Comparison of ENCODE assay signal across 23 mouse cellular contexts in the genomic region with DNA sequence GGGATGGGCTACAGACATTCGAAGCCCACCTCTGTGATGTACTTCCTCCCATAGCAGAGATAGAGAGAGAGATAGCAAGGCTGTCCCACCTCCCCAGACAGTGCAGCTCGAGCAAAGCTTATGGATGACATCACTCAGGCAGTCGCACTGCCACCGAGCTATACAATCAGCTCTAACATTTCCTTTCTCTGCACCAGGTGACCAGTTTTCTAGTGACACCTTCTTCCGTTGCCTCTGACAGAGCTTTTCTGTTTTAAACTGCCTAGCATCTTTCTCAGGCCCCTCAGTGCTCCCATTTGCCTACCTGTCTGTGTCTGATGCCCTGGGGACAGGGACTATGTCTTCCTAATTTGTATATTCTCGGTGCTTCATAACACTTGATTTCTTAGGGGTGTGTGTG. TPM values are rescaled to one million over a fixed set of nuclear protein-coding genes. Genes with fewer than 3 reads are reported as not detected.
A peak's percentile ranks its signal among the peaks of the same experiment; 100 is the strongest.
DNase-seq lines count a peak whose midpoint lies in the region; ATAC-seq and TF ChIP-seq lines count a peak whose summit lies in the region.
"Had no signal": no experiment of that assay in that cellular context is flagged by ENCODE, and none has a peak within 500 bp of the region (broad histone marks: within the 10 kb centered on the region; RNA-seq: fewer than 3 reads in every experiment).

No protein-coding gene starts in this region.

- no peak overlapping the region; the same call in 1 of the 2 replicates for H3K9ac ChIP-seq in liver, embryonic 13.5 days
- H3K9ac ChIP-seq in liver, embryonic 11.5 days (ENCODE audit: low read depth, low read length), result no peak overlapping the region
- H3K9ac ChIP-seq in stomach, postnatal 0 days (ENCODE audit: low read length), result no peak overlapping the region
- no peak overlapping the region for H3K9ac ChIP-seq in forebrain, postnatal 0 days
- H3K9ac ChIP-seq: embryonic facial prominence, embryonic 15.5 days; heart, embryonic 13.5 days; hindbrain, embryonic 15.5 days; limb, embryonic 13.5 days; lung, embryonic 14.5 days had no signal

- H3K36me3 ChIP-seq in liver, embryonic 13.5 days, result no peaks in the 10 kb centered on the region
- no peaks in the 10 kb centered on the region for H3K36me3 ChIP-seq in liver, embryonic 11.5 days (ENCODE audit: control insufficient read depth, insufficient read depth, low read length)
- no peaks in the 10 kb centered on the region for H3K36me3 ChIP-seq in stomach, postnatal 0 days (ENCODE audit: control insufficient read depth, insufficient read depth, low read length)
- H3K36me3 ChIP-seq in forebrain, postnatal 0 days (ENCODE audit: insufficient read depth), result no peaks in the 10 kb centered on the region
- H3K36me3 ChIP-seq: embryonic facial prominence, embryonic 15.5 days; heart, embryonic 13.5 days; hindbrain, embryonic 15.5 days had no signal

- H3K27me3 ChIP-seq in liver, embryonic 13.5 days, result no peaks in the 10 kb centered on the region
- no peaks in the 10 kb centered on the region for H3K27me3 ChIP-seq in liver, embryonic 11.5 days (replicated peaks; ENCODE audit: control insufficient read depth, insufficient read depth, low read length)
- H3K27me3 ChIP-seq in stomach, postnatal 0 days (ENCODE audit: control insufficient read depth, insufficient read depth, low read length), result no peaks in the 10 kb centered on the region
- no peaks in the 10 kb centered on the region for H3K27me3 ChIP-seq in forebrain, postnatal 0 days (ENCODE audit: insufficient read depth, low read length)
- H3K27me3 ChIP-seq: embryonic facial prominence, embryonic 15.5 days; heart, embryonic 13.5 days; hindbrain, embryonic 15.5 days; limb, embryonic 13.5 days; Patski had no signal

- H3K4me2 ChIP-seq in liver, embryonic 13.5 days, result no peak overlapping the region
- H3K4me2 ChIP-seq in liver, embryonic 11.5 days, result no peak overlapping the region
- H3K4me2 ChIP-seq in stomach, postnatal 0 days (replicated peaks; ENCODE audit: low read depth), result no peak overlapping the region
- no peak overlapping the region for H3K4me2 ChIP-seq in forebrain, postnatal 0 days (ENCODE audit: low read depth)
- H3K4me2 ChIP-seq: embryonic facial prominence, embryonic 15.5 days; heart, embryonic 13.5 days; hindbrain, embryonic 15.5 days; limb, embryonic 13.5 days; lung, embryonic 14.5 days had no signal

- H3K4me3 ChIP-seq in liver, embryonic 13.5 days (replicated peaks), result no peak overlapping the region
- no peak overlapping the region for H3K4me3 ChIP-seq in liver, embryonic 11.5 days (ENCODE audit: low read depth, low read length)
- H3K4me3 ChIP-seq in stomach, postnatal 0 days (ENCODE audit: low read depth, low read length), result no peak overlapping the region
- no peak overlapping the region for H3K4me3 ChIP-seq in forebrain, postnatal 0 days (ENCODE audit: low read depth, low read length)
- H3K4me3 ChIP-seq: embryonic facial prominence, embryonic 15.5 days; heart, embryonic 13.5 days; hindbrain, embryonic 15.5 days; limb, embryonic 13.5 days had no signal

- no peak for TF ChIP-seq EP300 in stomach, postnatal 0 days (optimal IDR thresholded peaks at IDR 0.05)

- no peak for TF ChIP-seq CTCF in stomach, postnatal 0 days (IDR thresholded peaks at IDR 0.05; ENCODE audit: low read depth)
- no peak for TF ChIP-seq CTCF in forebrain, postnatal 0 days (IDR thresholded peaks at IDR 0.05; ENCODE audit: low read depth)

- H3K4me1 ChIP-seq in liver, embryonic 13.5 days (replicated peaks), result peaks cover 84% of the 10 kb centered on the region
- H3K4me1 ChIP-seq in liver, embryonic 11.5 days (replicated peaks; ENCODE audit: control insufficient read depth, insufficient read depth, low read length), result peaks cover 34% of the 10 kb centered on the region
- H3K4me1 ChIP-seq in stomach, postnatal 0 days (replicated peaks; ENCODE audit: control insufficient read depth, insufficient read depth), result no peaks in the 10 kb centered on the region
- no peaks in the 10 kb centered on the region for H3K4me1 ChIP-seq in forebrain, postnatal 0 days (ENCODE audit: insufficient read depth)
- H3K4me1 ChIP-seq: hindbrain, embryonic 15.5 days had no signal

- no peak for ATAC-seq in liver, embryonic 13.5 days (ENCODE audit: low read depth)
- ATAC-seq in liver, embryonic 11.5 days (replicated peaks; ENCODE audit: low FRiP score), result no peak
- no peak for ATAC-seq in stomach, postnatal 0 days (ENCODE audit: low FRiP score, low TSS enrichment)
- ATAC-seq in granulocyte monocyte progenitor cell, adult 5-6 weeks (replicated peaks; ENCODE audit: poor library complexity, severe bottlenecking), result no peak
- no peak for ATAC-seq in forebrain, postnatal 0 days
- ATAC-seq: forebrain, embryonic 16.5 days; intestine, postnatal 0 days; midbrain, embryonic 16.5 days; Patski had no signal

- DNase-seq in liver, embryonic 13.5 days, result no peak
- DNase-seq in liver, embryonic 11.5 days (ENCODE audit: low spot score), result no peak
- DNase-seq in CD4-positive helper T cell, adult 2 months (ENCODE audit: low read depth, low spot score), result peak; percentile 78
- peak; percentile 26 for DNase-seq in ES-CJ7 (ENCODE audit: low read depth, low spot score)
- peak; percentile 86 for DNase-seq in naive thymus-derived CD4-positive, alpha-beta T cell, adult 2 months (ENCODE audit: low read depth)
- DNase-seq in stomach, postnatal 0 days (ENCODE audit: low spot score), result no peak
- DNase-seq in forebrain, postnatal 0 days, result no peak
- DNase-seq: adrenal gland, postnatal 25 days; cerebellum, adult 11-12 months; cerebellum, postnatal 25 days; embryo, embryonic 11 days; lung, embryonic 14.5 days; lung, postnatal 4 days had no signal

- H3K27ac ChIP-seq in liver, embryonic 13.5 days, result peak overlapping the region; percentile 40
- H3K27ac ChIP-seq in liver, embryonic 11.5 days (ENCODE audit: low read depth, low read length), result no peak overlapping the region
- no peak overlapping the region for H3K27ac ChIP-seq in stomach, postnatal 0 days (replicated peaks)
- no peak overlapping the region for H3K27ac ChIP-seq in forebrain, postnatal 0 days (ENCODE audit: low read depth, low read length)
- H3K27ac ChIP-seq: embryonic facial prominence, embryonic 15.5 days; heart, embryonic 13.5 days; hindbrain, embryonic 15.5 days; kidney, postnatal 0 days; limb, embryonic 13.5 days had no signal

- no peaks in the 10 kb centered on the region for H3K9me3 ChIP-seq in liver, embryonic 13.5 days (replicated peaks)
- no peaks in the 10 kb centered on the region for H3K9me3 ChIP-seq in liver, embryonic 11.5 days (ENCODE audit: control insufficient read depth, low read length)
- H3K9me3 ChIP-seq in stomach, postnatal 0 days (ENCODE audit: control insufficient read depth, low read length), result no peaks in the 10 kb centered on the region
- H3K9me3 ChIP-seq in forebrain, postnatal 0 days (ENCODE audit: low read length), result no peaks in the 10 kb centered on the region
- H3K9me3 ChIP-seq: embryonic facial prominence, embryonic 15.5 days; heart, embryonic 13.5 days; hindbrain, embryonic 15.5 days; limb, embryonic 13.5 days had no signal

- WGBS in liver, embryonic 13.5 days (ENCODE audit: insufficient replicate concordance), result 50% methylated on average over 6 of the region's 6 CpGs
- 68% methylated on average over 6 of the region's 6 CpGs for WGBS in liver, embryonic 11.5 days
- WGBS in stomach, postnatal 0 days, result 71% methylated on average over 6 of the region's 6 CpGs
- 85% methylated on average over 6 of the region's 6 CpGs for WGBS in forebrain, postnatal 0 days

RNA-seq across cellular contexts. Expression of a gene that starts 11.8 kb away (rescaled TPM):
- polyA plus RNA-seq in liver, embryonic 13.5 days (2015; fragmentation: Nextera tagmentation; extraction: Ambion mirVana), result 42.7 and 46.8 TPM in 2 replicates
- 31.5 and 33.6 TPM in 2 replicates for polyA plus RNA-seq in liver, embryonic 11.5 days (2014; fragmentation: Nextera tagmentation; extraction: Ambion mirVana)
- polyA plus RNA-seq in stomach, postnatal 0 days (2015; fragmentation: Nextera tagmentation; extraction: Ambion mirVana), result 11.7 and 15.9 TPM in 2 replicates
- total RNA-seq in granulocyte monocyte progenitor cell, adult 5-6 weeks (2014; fragmentation: Nextera tagmentation), result 9.1 and 25.5 TPM in 2 replicates
- 1.2 and 4.3 TPM in 2 replicates for total RNA-seq in granulocyte monocyte progenitor cell, adult 5-6 weeks (2017)
- 0.52 and 1.6 TPM in 2 replicates for total RNA-seq in forebrain, postnatal 0 days (2014; rRNA removed)
- 1.8 and 3.2 TPM in 2 replicates for polyA plus RNA-seq in forebrain, postnatal 0 days (2015; fragmentation: Nextera tagmentation; extraction: Ambion mirVana)

RNA-seq across cellular contexts. Expression of a gene that starts 12.2 kb away (rescaled TPM):
- polyA plus RNA-seq in liver, embryonic 13.5 days (2015; fragmentation: Nextera tagmentation; extraction: Ambion mirVana), result 15.8 and 15.9 TPM in 2 replicates
- 28.2 and 29.0 TPM in 2 replicates for polyA plus RNA-seq in liver, embryonic 11.5 days (2014; fragmentation: Nextera tagmentation; extraction: Ambion mirVana)
- 11.7 and 12.1 TPM in 2 replicates for polyA plus RNA-seq in stomach, postnatal 0 days (2015; fragmentation: Nextera tagmentation; extraction: Ambion mirVana)
- 27.0 and 33.2 TPM in 2 replicates for total RNA-seq in granulocyte monocyte progenitor cell, adult 5-6 weeks (2014; fragmentation: Nextera tagmentation)
- 26.2 and 35.0 TPM in 2 replicates for total RNA-seq in granulocyte monocyte progenitor cell, adult 5-6 weeks (2017)
- 63.8 and 68.7 TPM in 2 replicates for total RNA-seq in forebrain, postnatal 0 days (2014; rRNA removed)
- polyA plus RNA-seq in forebrain, postnatal 0 days (2015; fragmentation: Nextera tagmentation; extraction: Ambion mirVana), result 18.1 and 24.8 TPM in 2 replicates

RNA-seq across cellular contexts. Expression of a gene that starts 12.4 kb away (rescaled TPM):
- polyA plus RNA-seq in liver, embryonic 13.5 days (2015; fragmentation: Nextera tagmentation; extraction: Ambion mirVana), result 8.3 and 9.0 TPM in 2 replicates
- polyA plus RNA-seq in liver, embryonic 11.5 days (2014; fragmentation: Nextera tagmentation; extraction: Ambion mirVana), result 17.2 TPM in 2 replicates
- polyA plus RNA-seq in stomach, postnatal 0 days (2015; fragmentation: Nextera tagmentation; extraction: Ambion mirVana), result 11.4 and 12.2 TPM in 2 replicates
- total RNA-seq in granulocyte monocyte progenitor cell, adult 5-6 weeks (2014; fragmentation: Nextera tagmentation), result 6.0 and 18.7 TPM in 2 replicates
- 11.4 and 12.0 TPM in 2 replicates for total RNA-seq in granulocyte monocyte progenitor cell, adult 5-6 weeks (2017)
- total RNA-seq in forebrain, postnatal 0 days (2014; rRNA removed), result 34.3 and 46.6 TPM in 2 replicates
- polyA plus RNA-seq in forebrain, postnatal 0 days (2015; fragmentation: Nextera tagmentation; extraction: Ambion mirVana), result 29.8 and 35.9 TPM in 2 replicates

RNA-seq across cellular contexts. Expression of a gene that starts 12.5 kb away (rescaled TPM):
- 9.7 and 9.8 TPM in 2 replicates for polyA plus RNA-seq in liver, embryonic 13.5 days (2015; fragmentation: Nextera tagmentation; extraction: Ambion mirVana)
- 14.9 and 17.5 TPM in 2 replicates for polyA plus RNA-seq in liver, embryonic 11.5 days (2014; fragmentation: Nextera tagmentation; extraction: Ambion mirVana)
- 7.0 and 7.9 TPM in 2 replicates for polyA plus RNA-seq in stomach, postnatal 0 days (2015; fragmentation: Nextera tagmentation; extraction: Ambion mirVana)
- total RNA-seq in granulocyte monocyte progenitor cell, adult 5-6 weeks (2014; fragmentation: Nextera tagmentation), result 17.1 and 23.3 TPM in 2 replicates
- 29.1 and 33.3 TPM in 2 replicates for total RNA-seq in granulocyte monocyte progenitor cell, adult 5-6 weeks (2017)
- total RNA-seq in forebrain, postnatal 0 days (2014; rRNA removed), result 6.5 and 8.0 TPM in 2 replicates
- polyA plus RNA-seq in forebrain, postnatal 0 days (2015; fragmentation: Nextera tagmentation; extraction: Ambion mirVana), result 5.6 and 6.7 TPM in 2 replicates

RNA-seq across cellular contexts. Expression of a gene that starts 23.6 kb away (rescaled TPM):
- 19.0 and 20.6 TPM in 2 replicates for polyA plus RNA-seq in liver, embryonic 13.5 days (2015; fragmentation: Nextera tagmentation; extraction: Ambion mirVana)
- 45.9 and 47.3 TPM in 2 replicates for polyA plus RNA-seq in liver, embryonic 11.5 days (2014; fragmentation: Nextera tagmentation; extraction: Ambion mirVana)
- 27.3 and 29.6 TPM in 2 replicates for polyA plus RNA-seq in stomach, postnatal 0 days (2015; fragmentation: Nextera tagmentation; extraction: Ambion mirVana)
- total RNA-seq in granulocyte monocyte progenitor cell, adult 5-6 weeks (2014; fragmentation: Nextera tagmentation), result 4.9 and 7.8 TPM in 2 replicates
- 5.9 and 10.6 TPM in 2 replicates for total RNA-seq in granulocyte monocyte progenitor cell, adult 5-6 weeks (2017)
- total RNA-seq in forebrain, postnatal 0 days (2014; rRNA removed), result 65.2 and 65.7 TPM in 2 replicates
- 75.1 and 75.9 TPM in 2 replicates for polyA plus RNA-seq in forebrain, postnatal 0 days (2015; fragmentation: Nextera tagmentation; extraction: Ambion mirVana)

Comparison
In these comparisons a context has a peak if more than half of its experiments do, and no peak if none do; other contexts are left out.
1. DNase-seq: peak in CD4-positive helper T cell, adult 2 months (single experiment), ES-CJ7 (single experiment) and naive thymus-derived CD4-positive, alpha-beta T cell, adult 2 months (single experiment); none in liver, embryonic 13.5 days (single experiment), liver, embryonic 11.5 days (single experiment), stomach, postnatal 0 days (single experiment) and forebrain, postnatal 0 days (single experiment).